Mouse (Mus musculus): ENCODE data around the gene Map1s.

GRCm38 (mm10) chr8:70896316-70897020 lies 9.3 kb upstream of the Map1s start:
- TF ChIP-seq POLR2A (IDR thresholded peaks at IDR 0.05; ENCODE audit: low read depth, low read length) (no peak), CTCF (conservative IDR thresholded peaks at IDR 0.05; ENCODE audit: insufficient read depth, insufficient read length, low read depth, low read length) (no peak)

Measured in kidney, adult 2 months (tissue).